Mouse (Mus musculus): ENCODE measurements around the gene Rab3d. TPM values are rescaled to one million over a fixed set of nuclear protein-coding genes. Genes with fewer than 3 reads are reported as not detected.

Gene Rab3d
- polyA plus RNA-seq, 1 experiment = 40.3 TPM

DNA sequence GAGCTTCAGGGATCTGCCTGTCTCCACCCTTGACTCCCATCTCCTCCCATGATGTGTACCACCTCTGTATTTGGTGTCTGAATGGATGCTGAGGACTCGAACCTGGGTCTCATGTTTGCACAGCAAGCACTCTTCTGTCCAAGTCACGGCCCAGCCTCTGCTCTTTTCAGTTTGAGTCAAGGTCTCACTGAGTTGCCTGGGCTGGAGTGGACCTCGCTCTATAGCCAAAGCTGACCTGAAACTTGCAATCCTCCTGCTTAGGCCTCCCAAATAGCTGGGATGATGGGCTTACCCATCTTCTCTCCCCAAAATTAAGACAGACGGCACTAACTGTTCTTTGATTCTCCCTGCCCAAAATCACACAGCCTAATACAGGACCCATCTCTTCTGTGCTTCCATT, 5.0 kb upstream of the Rab3d start:
- TF ChIP-seq CTCF (IDR thresholded peaks at IDR 0.05; ENCODE audit: borderline replicate concordance, control insufficient read depth, extremely low read depth, insufficient read depth, low read length, poor library complexity) (no peak), POLR2A (IDR thresholded peaks at IDR 0.05; ENCODE audit: control insufficient read depth, extremely low read depth, insufficient read depth, low read length, poor library complexity) (no peak)
- Histone ChIP-seq H3K27me3 (ENCODE audit: control insufficient read depth, insufficient read depth, low read length) (no peaks in the 10 kb centered on the region), H3K4me3 (ENCODE audit: control insufficient read depth, insufficient read depth, low read length) (no peak overlapping the region), H3K27ac (ENCODE audit: control insufficient read depth, insufficient read depth, low read length) (no peak overlapping the region), H3K36me3 (ENCODE audit: control insufficient read depth, insufficient read depth, low read length) (no peaks in the 10 kb centered on the region), H3K4me1 (replicated peaks; ENCODE audit: control insufficient read depth, insufficient read depth, low read length) (peaks cover 11% of the 10 kb centered on the region; the same call in 1 of the 2 replicates)
- 93% methylated on average over 4 of the region's 4 CpGs for WGBS
- DNase-seq = no peak

DNA sequence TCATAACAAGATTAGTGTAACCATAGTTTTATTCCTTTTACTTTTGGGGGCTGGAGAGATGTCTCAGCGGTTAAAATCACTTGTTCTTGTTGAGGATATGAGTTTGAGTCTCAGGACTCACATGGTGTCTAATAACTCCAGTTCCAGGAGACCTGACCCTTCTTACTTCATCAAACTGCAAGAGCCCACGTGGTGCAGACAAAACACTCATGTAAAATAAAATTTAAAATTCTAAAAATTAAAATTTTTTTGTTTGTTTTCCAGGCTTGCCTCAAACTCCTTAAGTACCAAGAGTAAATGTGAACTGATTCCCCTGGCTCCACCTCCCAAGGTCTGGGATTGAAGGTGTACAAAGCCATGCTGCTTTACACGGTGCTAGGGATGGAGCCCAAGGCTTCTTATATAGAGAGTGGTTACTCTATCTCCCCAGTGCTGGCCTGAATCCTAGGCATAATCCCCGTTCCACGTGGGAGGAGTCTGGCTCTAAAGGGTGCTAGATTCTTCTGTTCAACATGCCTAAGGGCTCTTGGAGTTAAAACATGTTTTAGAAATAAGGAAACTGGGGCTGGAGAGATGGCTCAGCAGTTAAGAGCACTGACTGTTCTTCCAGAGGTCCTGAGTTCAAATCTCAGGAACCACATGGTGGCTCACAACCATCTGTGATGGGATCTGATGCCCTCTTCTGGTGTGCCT, 846 bp upstream of the Rab3d start:
- Histone ChIP-seq H3K27ac (ENCODE audit: control insufficient read depth, insufficient read depth, low read length) (no peak overlapping the region), H3K4me3 (ENCODE audit: control insufficient read depth, insufficient read depth, low read length) (no peak overlapping the region)
- DNase-seq = no peak

DNA sequence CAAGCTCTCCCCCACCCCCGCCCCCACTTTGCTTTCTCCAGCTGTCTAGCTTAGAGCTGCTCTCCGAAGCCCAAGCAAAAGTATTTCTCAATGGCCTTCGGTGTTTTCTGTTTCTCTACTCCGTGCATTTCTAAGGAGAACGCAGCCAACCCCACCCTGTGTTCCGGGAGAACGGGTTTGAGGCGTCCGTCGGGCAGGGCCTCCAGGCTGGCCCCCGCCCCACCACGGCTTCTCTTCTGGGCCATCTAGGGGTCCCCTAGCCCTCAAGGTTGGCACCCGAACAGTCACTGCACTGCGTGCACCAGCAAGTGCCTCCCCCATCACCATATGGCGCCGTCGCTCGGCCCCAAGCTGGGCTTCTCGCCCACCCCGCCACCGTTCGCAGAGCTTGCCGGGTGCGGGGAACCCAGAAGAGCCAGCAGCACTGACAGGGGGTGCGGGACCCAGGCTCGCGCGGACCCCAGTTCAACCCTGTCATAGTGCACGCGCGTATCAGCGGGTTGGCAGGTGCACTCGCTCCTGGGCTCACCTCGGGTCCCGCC, 428 bp downstream of the Rab3d start:
- Histone ChIP-seq H3K36me3 (ENCODE audit: control insufficient read depth, insufficient read depth, low read length) (no peaks in the 10 kb centered on the region), H3K4me1 (replicated peaks; ENCODE audit: control insufficient read depth, insufficient read depth, low read length) (peaks cover 11% of the 10 kb centered on the region), H3K27me3 (ENCODE audit: control insufficient read depth, insufficient read depth, low read length) (no peaks in the 10 kb centered on the region), H3K27ac (ENCODE audit: control insufficient read depth, insufficient read depth, low read length) (no peak overlapping the region), H3K4me3 (ENCODE audit: control insufficient read depth, insufficient read depth, low read length) (peak overlapping the region; percentile 72)
- DNase-seq = no peak
- 3% methylated on average over 35 of the region's 35 CpGs for WGBS
- no peak for TF ChIP-seq POLR2A (IDR thresholded peaks at IDR 0.05; ENCODE audit: control insufficient read depth, extremely low read depth, insufficient read depth, low read length, poor library complexity)
- TF ChIP-seq CTCF (IDR thresholded peaks at IDR 0.05; ENCODE audit: borderline replicate concordance, control insufficient read depth, extremely low read depth, insufficient read depth, low read length, poor library complexity) = no peak

More for the DNA sequence above, 846 bp upstream of the Rab3d start:
- no peaks in the 10 kb centered on the region for H3K36me3 ChIP-seq (ENCODE audit: control insufficient read depth, insufficient read depth, low read length)
- H3K27me3 ChIP-seq (ENCODE audit: control insufficient read depth, insufficient read depth, low read length) = no peaks in the 10 kb centered on the region
- TF ChIP-seq CTCF (IDR thresholded peaks at IDR 0.05; ENCODE audit: borderline replicate concordance, control insufficient read depth, extremely low read depth, insufficient read depth, low read length, poor library complexity) = no peak
- no peak for TF ChIP-seq POLR2A (IDR thresholded peaks at IDR 0.05; ENCODE audit: control insufficient read depth, extremely low read depth, insufficient read depth, low read length, poor library complexity)
- WGBS = 60% methylated on average over 5 of the region's 5 CpGs
- peaks cover 11% of the 10 kb centered on the region for H3K4me1 ChIP-seq (replicated peaks; ENCODE audit: control insufficient read depth, insufficient read depth, low read length)

DNA sequence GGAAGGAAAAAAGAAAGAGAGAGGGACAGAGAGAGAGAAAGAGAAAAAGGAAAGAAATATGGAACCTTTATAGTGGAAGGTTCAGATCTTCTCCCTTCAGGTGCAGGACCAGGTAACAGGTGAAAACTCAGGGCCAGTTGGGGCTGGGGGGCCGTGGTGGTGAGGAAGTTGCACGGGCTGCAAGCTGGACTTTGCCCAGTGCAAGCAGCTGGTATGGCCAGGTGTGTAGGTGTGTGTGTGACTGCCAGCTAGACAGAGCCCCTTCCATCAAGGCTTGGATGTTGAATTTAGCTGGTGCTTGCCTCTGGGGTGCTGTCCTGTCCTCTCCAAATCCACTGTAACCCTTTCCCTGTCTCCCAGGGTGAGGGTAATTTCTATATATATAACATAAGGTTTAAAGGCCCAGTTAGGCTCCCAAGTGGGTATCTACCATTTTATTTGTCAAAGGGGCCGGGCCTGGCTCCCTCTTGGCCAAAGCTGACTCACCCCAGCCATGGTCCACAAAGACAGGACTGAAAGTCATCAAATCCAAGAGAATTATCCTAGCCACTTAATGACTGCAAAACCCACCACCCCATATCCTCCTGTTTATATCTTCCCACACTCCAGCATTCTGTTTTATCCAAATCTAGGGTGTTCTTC, 1.0 kb downstream of the Rab3d start:
- H3K27me3 ChIP-seq (ENCODE audit: control insufficient read depth, insufficient read depth, low read length) = no peaks in the 10 kb centered on the region
- DNase-seq = no peak
- TF ChIP-seq CTCF (IDR thresholded peaks at IDR 0.05; ENCODE audit: borderline replicate concordance, control insufficient read depth, extremely low read depth, insufficient read depth, low read length, poor library complexity) (no peak), POLR2A (IDR thresholded peaks at IDR 0.05; ENCODE audit: control insufficient read depth, extremely low read depth, insufficient read depth, low read length, poor library complexity) (no peak)
- H3K36me3 ChIP-seq (ENCODE audit: control insufficient read depth, insufficient read depth, low read length) = no peaks in the 10 kb centered on the region
- peaks cover 11% of the 10 kb centered on the region for H3K4me1 ChIP-seq (replicated peaks; ENCODE audit: control insufficient read depth, insufficient read depth, low read length)
- H3K27ac ChIP-seq (ENCODE audit: control insufficient read depth, insufficient read depth, low read length) = no peak overlapping the region
- WGBS = 65% methylated on average over 3 of the region's 3 CpGs
- H3K4me3 ChIP-seq (ENCODE audit: control insufficient read depth, insufficient read depth, low read length) = peak overlapping the region; percentile 72; the same call in 1 of the 2 replicates

DNA sequence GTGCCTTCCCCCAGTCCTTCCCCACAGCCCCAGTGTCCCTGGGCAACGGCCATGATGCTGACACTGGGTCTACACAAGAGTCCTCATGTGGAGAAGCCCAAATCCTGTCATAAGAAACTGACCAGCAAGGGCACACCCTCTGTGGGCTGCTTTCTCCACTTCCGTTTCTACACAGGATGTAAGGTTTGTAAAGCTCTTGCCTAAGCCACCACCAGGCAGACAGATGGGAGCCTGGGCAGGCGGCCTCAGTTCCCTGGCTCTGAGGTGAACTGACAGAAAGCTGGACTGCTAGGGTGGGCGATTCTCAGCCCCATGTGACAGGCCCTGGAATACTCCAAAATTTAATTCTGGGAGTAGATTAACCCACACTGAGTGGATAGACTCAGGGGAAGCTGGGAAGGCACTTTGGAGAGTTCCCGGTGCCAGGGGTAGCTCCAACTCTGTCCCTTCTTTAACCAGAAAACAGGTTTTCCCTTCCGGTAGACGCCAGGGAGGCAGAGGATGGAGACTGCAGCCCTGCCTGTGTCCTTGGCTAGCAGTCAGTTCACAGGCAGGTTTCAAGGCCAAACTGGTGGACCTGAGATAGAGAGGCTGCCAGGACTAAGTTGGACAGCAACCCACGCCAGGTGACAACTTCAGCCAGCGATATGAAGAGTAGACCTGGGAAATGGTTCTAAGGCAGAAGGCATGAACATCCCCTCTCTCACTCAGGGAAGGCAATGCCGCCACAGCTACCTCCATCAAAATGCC, 8.3 kb downstream of the Rab3d start:
- Histone ChIP-seq H3K27ac (ENCODE audit: control insufficient read depth, insufficient read depth, low read length) (no peak overlapping the region), H3K4me3 (ENCODE audit: control insufficient read depth, insufficient read depth, low read length) (no peak overlapping the region), H3K4me1 (replicated peaks; ENCODE audit: control insufficient read depth, insufficient read depth, low read length) (peaks cover 26% of the 10 kb centered on the region), H3K36me3 (ENCODE audit: control insufficient read depth, insufficient read depth, low read length) (no peaks in the 10 kb centered on the region), H3K27me3 (ENCODE audit: control insufficient read depth, insufficient read depth, low read length) (no peaks in the 10 kb centered on the region)
- no peak for TF ChIP-seq POLR2A (IDR thresholded peaks at IDR 0.05; ENCODE audit: control insufficient read depth, extremely low read depth, insufficient read depth, low read length, poor library complexity)
- TF ChIP-seq CTCF (IDR thresholded peaks at IDR 0.05; ENCODE audit: borderline replicate concordance, control insufficient read depth, extremely low read depth, insufficient read depth, low read length, poor library complexity) = no peak
- no peak for DNase-seq
- 65% methylated on average over 10 of the region's 10 CpGs for WGBS

DNA sequence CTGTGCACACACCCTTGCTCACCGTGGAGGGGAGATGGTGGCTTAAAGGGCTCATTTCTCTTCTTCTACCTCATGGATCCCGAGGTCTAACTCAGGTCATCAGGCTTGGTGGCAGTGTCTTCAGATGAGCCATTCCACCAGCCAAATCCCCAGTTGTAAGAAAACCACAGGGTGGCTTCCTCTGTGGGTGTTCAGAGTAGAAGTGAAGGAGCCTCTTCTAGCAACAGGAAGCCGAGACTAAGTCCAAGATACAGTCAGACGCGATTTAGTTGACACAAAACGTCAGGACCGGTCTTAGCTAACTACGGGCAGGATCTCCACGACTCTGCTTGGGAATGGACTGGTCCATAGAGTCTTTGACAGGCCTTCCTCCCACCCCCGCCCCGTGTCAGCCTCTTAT, 9.8 kb downstream of the Rab3d start:
- WGBS = 8% methylated on average over 11 of the region's 11 CpGs
- Histone ChIP-seq H3K4me3 (ENCODE audit: control insufficient read depth, insufficient read depth, low read length) (no peak overlapping the region), H3K27ac (ENCODE audit: control insufficient read depth, insufficient read depth, low read length) (peak overlapping the region; percentile 16; the same call in 1 of the 2 replicates), H3K36me3 (ENCODE audit: control insufficient read depth, insufficient read depth, low read length) (no peaks in the 10 kb centered on the region), H3K27me3 (ENCODE audit: control insufficient read depth, insufficient read depth, low read length) (no peaks in the 10 kb centered on the region), H3K4me1 (replicated peaks; ENCODE audit: control insufficient read depth, insufficient read depth, low read length) (peaks cover 26% of the 10 kb centered on the region)
- DNase-seq = no peak
- TF ChIP-seq POLR2A (IDR thresholded peaks at IDR 0.05; ENCODE audit: control insufficient read depth, extremely low read depth, insufficient read depth, low read length, poor library complexity) (no peak), CTCF (IDR thresholded peaks at IDR 0.05; ENCODE audit: borderline replicate concordance, control insufficient read depth, extremely low read depth, insufficient read depth, low read length, poor library complexity) (no peak)
